Mouse (Mus musculus) monocyte, adult 2 months (primary cell): ENCODE results near the gene Ostf1.

Source experiments
- DNase-seq, 2 experiments: peaks; one replicate each; pipeline ENCODE4 v3.0.0; 2022; ENCODE audit warnings: low spot score in 2 of 2, low read depth in 1 of 2

The Ostf1 gene

GRCm38 (mm10) chr19:18646397-18646796, 14.8 kb upstream of the Ostf1 start:
- DNase-seq, result no peak

- no peak for DNase-seq
Measured at GRCm38 (mm10) chr19:18644084-18644483, 12.5 kb upstream of the Ostf1 start.

GRCm38 (mm10) chr19:18643411-18643810, 11.8 kb upstream of the Ostf1 start:
- no peak for DNase-seq

GRCm38 (mm10) chr19:18641001-18641400, 9.4 kb upstream of the Ostf1 start:
- DNase-seq, result no peak

GRCm38 (mm10) chr19:18639552-18639951, 7.9 kb upstream of the Ostf1 start:
- DNase-seq, result no peak

- no peak for DNase-seq
Measured at GRCm38 (mm10) chr19:18638949-18639348, 7.3 kb upstream of the Ostf1 start.

GRCm38 (mm10) chr19:18637954-18638353, 6.3 kb upstream of the Ostf1 start:
- no peak for DNase-seq

- no peak for DNase-seq
Measured at GRCm38 (mm10) chr19:18632231-18633185, 885 bp upstream of the Ostf1 start.

- DNase-seq, result peak; percentile 63 to 77
Measured at GRCm38 (mm10) chr19:18631161-18631643, 421 bp downstream of the Ostf1 start.

- peak; percentile 31 to 35 for DNase-seq
Measured at GRCm38 (mm10) chr19:18630221-18631119, 1.2 kb downstream of the Ostf1 start.

GRCm38 (mm10) chr19:18629589-18629988, 2.0 kb downstream of the Ostf1 start:
- DNase-seq, result no peak

- DNase-seq, result no peak
Measured at GRCm38 (mm10) chr19:18623894-18624293, 7.7 kb downstream of the Ostf1 start.

- no peak for DNase-seq
Measured at GRCm38 (mm10) chr19:18619691-18620090, 11.9 kb downstream of the Ostf1 start.

- DNase-seq, result no peak
Measured at GRCm38 (mm10) chr19:18619060-18619459, 12.6 kb downstream of the Ostf1 start.

GRCm38 (mm10) chr19:18617504-18617903, 14.1 kb downstream of the Ostf1 start:
- no peak for DNase-seq

GRCm38 (mm10) chr19:18615680-18616240, 15.9 kb downstream of the Ostf1 start:
- DNase-seq, result no peak

- DNase-seq, result no peak
Measured at GRCm38 (mm10) chr19:18614337-18614736, 17.3 kb downstream of the Ostf1 start.

- DNase-seq, result no peak
Measured at GRCm38 (mm10) chr19:18608975-18609374, 22.6 kb downstream of the Ostf1 start.

- DNase-seq, result no peak
Measured at GRCm38 (mm10) chr19:18607907-18608306, 23.7 kb downstream of the Ostf1 start.

- DNase-seq, result no peak
Measured at GRCm38 (mm10) chr19:18603011-18603410, 28.6 kb downstream of the Ostf1 start.

GRCm38 (mm10) chr19:18600611-18601010, 31.0 kb downstream of the Ostf1 start:
- DNase-seq, result no peak
